Mouse (Mus musculus) midbrain, embryonic 16.5 days (tissue): ENCODE data around the gene Kazald1. TPM values are rescaled to one million over a fixed set of nuclear protein-coding genes. Genes with fewer than 3 reads are reported as not detected.

Experiments used
- ATAC-seq: fragments of 200-750 bp; cut with Nextera tagmentation; 2 replicates; pipeline ENCODE4 v1.8.0; 2017; ENCODE audit warnings: moderate TSS enrichment
- H3K27ac ChIP-seq: fragments of 300-500 bp; sonication (generic); 2 replicates; pipeline ENCODE4 v1.5.1; 2014; ENCODE audit warnings: mild to moderate bottlenecking, low read length, mixed read lengths
- H3K27me3 ChIP-seq: fragments of 300-500 bp; sonication (generic); 2 replicates; pipeline ENCODE4 v1.6.1; 2014; ENCODE audit warnings: low read depth, low read length, mixed read lengths; ENCODE audit not compliant: control insufficient read depth, insufficient read depth
- H3K36me3 ChIP-seq: fragments of 300-500 bp; sonication (generic); 2 replicates; pipeline ENCODE4 v1.6.1; 2014; ENCODE audit warnings: mild to moderate bottlenecking, low read length, moderate library complexity, mixed read lengths; ENCODE audit not compliant: control insufficient read depth, insufficient read depth
- H3K4me1 ChIP-seq: fragments of 300-500 bp; sonication (generic); 2 replicates; pipeline ENCODE4 v1.6.1; 2014; ENCODE audit warnings: mild to moderate bottlenecking, low read length, mixed read lengths; ENCODE audit not compliant: control insufficient read depth, insufficient read depth
- H3K4me2 ChIP-seq: fragments of 300-500 bp; sonication (generic); 2 replicates; pipeline ENCODE4 v1.6.1; 2014; ENCODE audit warnings: mild to moderate bottlenecking, low read length, mixed read lengths
- H3K4me3 ChIP-seq: fragments of 300-500 bp; sonication (generic); 2 replicates; pipeline ENCODE4 v1.5.1; 2014; ENCODE audit warnings: low read depth, mild to moderate bottlenecking, low read length, moderate library complexity, mixed read lengths
- H3K9ac ChIP-seq: fragments of 300-500 bp; sonication (generic); 2 replicates; pipeline ENCODE4 v1.6.1; 2014; ENCODE audit warnings: low read depth, low read length, mixed read lengths
- H3K9me3 ChIP-seq: fragments of 300-500 bp; sonication (generic); replicated peaks from 2 replicates; pipeline ENCODE4 v1.6.1; 2014; ENCODE audit warnings: mild to moderate bottlenecking, low read length, mixed read lengths; ENCODE audit not compliant: control insufficient read depth, poor library complexity, severe bottlenecking
- WGBS: fragments of 180-500 bp; shearing (Covaris S2); extraction: QIAGEN DNeasy Blood & Tissue Kit; methylation state at CpG from one replicate; pipeline ENCODE4 v1.1.7; 2014; 5-methylcytosine and 5-hydroxymethylcytosine counted together
- polyA plus RNA-seq: library from polyadenylated mRNA; unstranded; fragments of >200 nt; fragmentation: Nextera tagmentation; extraction: Ambion mirVana; gene quantifications from 2 replicates; pipeline ENCODE4 v1.2.1, GENCODE M21; 2015

The Kazald1 gene
- polyA plus RNA-seq, 1 experiment from 2014 or later: 1.9 TPM

GRCm38 (mm10) chr19:45113791-45114460 is 38.9 kb downstream of the Kazald1 start:
- Histone ChIP-seq H3K4me1 (no peaks in the 10 kb centered on the region), H3K4me2 (no peak overlapping the region), H3K9ac (no peak overlapping the region), H3K27me3 (peaks cover 7% of the 10 kb centered on the region), H3K4me3 (no peak overlapping the region), H3K9me3 (no peaks in the 10 kb centered on the region), H3K36me3 (no peaks in the 10 kb centered on the region), H3K27ac (no peak overlapping the region)
- 3% methylated on average over 18 of the region's 18 CpGs for WGBS
- no peak for ATAC-seq

- no peak for ATAC-seq
- Histone ChIP-seq H3K4me1 (no peaks in the 10 kb centered on the region), H3K4me3 (no peak overlapping the region), H3K9ac (no peak overlapping the region), H3K4me2 (no peak overlapping the region), H3K27me3 (peaks cover 7% of the 10 kb centered on the region), H3K9me3 (no peaks in the 10 kb centered on the region), H3K36me3 (no peaks in the 10 kb centered on the region), H3K27ac (no peak overlapping the region)
- 42% methylated on average over 2 of the region's 3 CpGs for WGBS
These were observed 39.7 kb downstream of the Kazald1 start for GRCm38 (mm10) chr19:45114772-45115171.

GRCm38 (mm10) chr19:45116798-45117197 is 41.8 kb downstream of the Kazald1 start:
- no peaks in the 10 kb centered on the region for H3K36me3 ChIP-seq
- 67% methylated on average over 1 of the region's 1 CpGs for WGBS
- no peak overlapping the region for H3K9ac ChIP-seq
- H3K27ac ChIP-seq: no peak overlapping the region
- H3K4me2 ChIP-seq: no peak overlapping the region
- no peaks in the 10 kb centered on the region for H3K9me3 ChIP-seq
- H3K4me1 ChIP-seq: no peaks in the 10 kb centered on the region
- peaks cover 7% of the 10 kb centered on the region for H3K27me3 ChIP-seq
- no peak for ATAC-seq
- no peak overlapping the region for H3K4me3 ChIP-seq

Other genes with a start within 250 kb of the Kazald1 start
- gene Slf2, start 144.1 kb upstream of the Kazald1 start, polyA plus RNA-seq: 30.3 and 35.7 TPM in 2 replicates
- gene Sema4g, start 86.1 kb upstream of the Kazald1 start, polyA plus RNA-seq: 16.5 and 16.9 TPM in 2 replicates
- gene Twnk, start 69.6 kb upstream of the Kazald1 start, polyA plus RNA-seq: 13.6 and 16.0 TPM in 2 replicates
- gene Mrpl43, start 68.8 kb upstream of the Kazald1 start, polyA plus RNA-seq: 88.6 and 92.9 TPM in 2 replicates
- gene Lzts2, start 60.8 kb upstream of the Kazald1 start, polyA plus RNA-seq: 15.5 and 17.2 TPM in 2 replicates
- 2.9 and 3.9 TPM in 2 replicates for gene Pdzd7, start 29.5 kb upstream of the Kazald1 start, polyA plus RNA-seq
- 95.9 and 101 TPM in 2 replicates for gene Sfxn3, start 27.7 kb upstream of the Kazald1 start, polyA plus RNA-seq
- not detected in 2 replicates for gene Tlx1, start 75.4 kb downstream of the Kazald1 start, polyA plus RNA-seq
- gene Lbx1, start 160.6 kb downstream of the Kazald1 start, polyA plus RNA-seq: 0.07 and 0.08 TPM in 2 replicates